Mouse (Mus musculus) CH12.LX (cell line): ENCODE data around the gene Rab3b. TPM values are rescaled to one million over a fixed set of nuclear protein-coding genes. Genes with fewer than 3 reads are reported as not detected.

Source experiments
- DNase-seq: peaks from one replicate; pipeline ENCODE4 v3.0.0-alpha.2; 2013; ENCODE audit errors: extremely low read depth
- H3K27ac ChIP-seq: 2 replicates; pipeline ENCODE4 v1.5.1; 2012; ENCODE audit warnings: low read depth, mild to moderate bottlenecking, control low read depth, moderate library complexity; ENCODE audit not compliant: insufficient read depth
- H3K27me3 ChIP-seq: replicated peaks from 2 replicates; pipeline ENCODE3; 2012; ENCODE audit warnings: inconsistent platforms
- H3K36me3 ChIP-seq, 2 experiments: replicated peaks in 1 of 2; 2 replicates each; pipeline versions ENCODE3 to v1.6.1; 2012; ENCODE audit warnings: inconsistent platforms in 1 of 2, low read length in 1 of 2, mild to moderate bottlenecking in 1 of 2, mixed read lengths in 1 of 2, moderate library complexity in 1 of 2; ENCODE audit not compliant: control insufficient read depth in 1 of 2, insufficient read depth in 1 of 2
- H3K4me1 ChIP-seq, 2 experiments: 2 replicates each; pipeline ENCODE4 v1.6.1; 2012; ENCODE audit warnings: inconsistent platforms in 1 of 2, moderate library complexity in 1 of 2; ENCODE audit not compliant: insufficient read depth in 2 of 2, control insufficient read depth in 1 of 2
- H3K4me2 ChIP-seq: 2 replicates; pipeline ENCODE4 v1.6.1; 2012; ENCODE audit warnings: low read depth, mild to moderate bottlenecking, control low read depth; ENCODE audit not compliant: poor library complexity, insufficient read depth, severe bottlenecking
- H3K4me3 ChIP-seq, 3 experiments: fragments of 150-350 bp in 1 of 3; sonication (generic) in 1 of 3; replicated peaks in 1 of 3; 2 replicates each; pipeline versions ENCODE3 to v1.5.1; 2011 to 2012; ENCODE audit warnings: low read depth in 2 of 3, low read length in 2 of 3, mild to moderate bottlenecking in 2 of 3, moderate library complexity in 2 of 3, control low read depth in 1 of 3, improper control_type of control experiment in 1 of 3, inconsistent platforms in 1 of 3, mixed read lengths in 1 of 3; ENCODE audit not compliant: poor library complexity in 1 of 3
- H3K79me2 ChIP-seq: replicated peaks from 2 replicates; pipeline ENCODE4 v1.6.1; 2012; ENCODE audit warnings: mild to moderate bottlenecking, moderate library complexity; ENCODE audit not compliant: control insufficient read depth, poor library complexity, insufficient read depth, severe bottlenecking; ENCODE audit errors: extremely low read depth
- H3K9ac ChIP-seq: 2 replicates; pipeline ENCODE4 v1.6.1; 2012; ENCODE audit warnings: low read depth, mild to moderate bottlenecking, control low read depth, moderate library complexity; ENCODE audit not compliant: insufficient read depth
- H3K9me3 ChIP-seq: replicated peaks from 2 replicates; pipeline ENCODE3; 2012; ENCODE audit warnings: low read length, inconsistent platforms, mixed read lengths
- ELF1 ChIP-seq: IDR thresholded peaks from 2 replicates; pipeline ENCODE4 v1.6.1; 2014; ENCODE audit warnings: low read depth, mild to moderate bottlenecking, inconsistent platforms, low read length, improper control_type of control experiment
- MYC ChIP-seq: IDR thresholded peaks from 2 replicates; pipeline ENCODE4 v1.6.1; 2011; ENCODE audit warnings: low read depth, mild to moderate bottlenecking, improper control_type of control experiment, low read length
- POLR2A ChIP-seq: IDR thresholded peaks from 2 replicates; pipeline ENCODE4 v1.6.1; 2011; ENCODE audit warnings: low read depth, mild to moderate bottlenecking, improper control_type of control experiment, low read length
- dilution Hi-C: fragments of 300-500 bp; cut with MboI; formaldehyde crosslinking; loops from 2 replicates; pipeline ENCODE4 v1.14.3; 2020; ENCODE audit warnings: low sequenced_read_pairs; ENCODE audit not compliant: extremely low pct_unique_long_range_greater_than_20kb, extremely low pct_ligation_motif_present
- in situ Hi-C: fragments of 300-500 bp; cut with MboI; formaldehyde crosslinking; loops from 3 replicates; pipeline ENCODE4 v1.14.3; 2019; ENCODE audit warnings: low sequenced_read_pairs, low pct_ligation_motif_present, low pct_unique_long_range_greater_than_20kb, mixed read lengths
- polyA plus RNA-seq: library from polyadenylated mRNA; unstranded; fragments of >175 nt; gene quantifications from 2 replicates; pipeline ENCODE4 v1.2.1, GENCODE M21; 2012; ENCODE audit warnings: low read depth; ENCODE audit not compliant: insufficient read length
- total RNA-seq, 2 experiments: library from RNA; depleted of rRNA; stranded (reverse); fragments of 300-350 nt in 1 of 2; fragments of >200 nt in 1 of 2; gene quantifications; 2 replicates each; pipeline ENCODE4 v1.2.3; 2012 to 2014

Rab3b gene
- total and polyA plus RNA-seq, 3 experiments: 0.56 to 0.94 (median 0.85) TPM

- Histone ChIP-seq H3K9me3 (no peaks in the 10 kb centered on the region), H3K4me3 (no peak overlapping the region), H3K27ac (no peak overlapping the region), H3K4me2 (no peak overlapping the region), H3K9ac (no peak overlapping the region), H3K79me2 (no peaks in the 10 kb centered on the region), H3K36me3 (no peaks in the 10 kb centered on the region), H3K4me1 (peaks cover 0 to 4% of the 10 kb centered on the region in 2 experiments; a peak in 1 of 4 replicates), H3K27me3 (peaks cover 1% of the 10 kb centered on the region)
- dilution Hi-C loops (no loop called here), in situ Hi-C loops (no loop called here)
- TF ChIP-seq ELF1: no peak
- no peak for TF ChIP-seq MYC
- no peak for TF ChIP-seq POLR2A
- no peak for DNase-seq
Measured at GRCm38 (mm10) chr4:108991811-108992210, 112.9 kb downstream of the Rab3b start.

Other genes starting within 250 kb of the Rab3b start
- 0.13 and 0.17 TPM in 2 replicates for gene 3110021N24Rik, start 159.4 kb upstream of the Rab3b start, total RNA-seq (2012; rRNA removed)
- gene 3110021N24Rik, start 159.4 kb upstream of the Rab3b start, total RNA-seq (2014; rRNA removed): not detected in 2 replicates
- gene 3110021N24Rik, start 159.4 kb upstream of the Rab3b start, polyA plus RNA-seq: not detected in 2 replicates
- 2.5 and 2.8 TPM in 2 replicates for gene Zfyve9, start 98.3 kb upstream of the Rab3b start, total RNA-seq (2012; rRNA removed)
- gene Zfyve9, start 98.3 kb upstream of the Rab3b start, total RNA-seq (2014; rRNA removed): 0.83 and 0.89 TPM in 2 replicates
- 1.6 and 1.7 TPM in 2 replicates for gene Zfyve9, start 98.3 kb upstream of the Rab3b start, polyA plus RNA-seq
- gene Btf3l4, start 45.4 kb upstream of the Rab3b start, total RNA-seq (2012; rRNA removed): 32.1 and 33.3 TPM in 2 replicates
- gene Btf3l4, start 45.4 kb upstream of the Rab3b start, total RNA-seq (2014; rRNA removed): 52.7 and 70.5 TPM in 2 replicates
- 67.6 and 74.5 TPM in 2 replicates for gene Btf3l4, start 45.4 kb upstream of the Rab3b start, polyA plus RNA-seq
- gene Txndc12, start 44.5 kb upstream of the Rab3b start, total RNA-seq (2012; rRNA removed): 35.9 and 45.5 TPM in 2 replicates
- 61.4 and 62.3 TPM in 2 replicates for gene Txndc12, start 44.5 kb upstream of the Rab3b start, total RNA-seq (2014; rRNA removed)
- 44.1 and 52.7 TPM in 2 replicates for gene Txndc12, start 44.5 kb upstream of the Rab3b start, polyA plus RNA-seq
- gene Kti12, start 31.3 kb upstream of the Rab3b start, total RNA-seq (2012; rRNA removed): 36.1 and 48.4 TPM in 2 replicates
- gene Kti12, start 31.3 kb upstream of the Rab3b start, total RNA-seq (2014; rRNA removed): 51.4 and 66.0 TPM in 2 replicates
- 73.8 and 81.3 TPM in 2 replicates for gene Kti12, start 31.3 kb upstream of the Rab3b start, polyA plus RNA-seq
- 7.0 and 11.2 TPM in 2 replicates for gene A730015C16Rik, start 30.4 kb upstream of the Rab3b start, total RNA-seq (2012; rRNA removed)
- not detected in 2 replicates for gene A730015C16Rik, start 30.4 kb upstream of the Rab3b start, total RNA-seq (2014; rRNA removed)
- 0.26 and 0.48 TPM in 2 replicates for gene A730015C16Rik, start 30.4 kb upstream of the Rab3b start, polyA plus RNA-seq
- 37.7 and 41.9 TPM in 2 replicates for gene Nrd1, start 121.6 kb downstream of the Rab3b start, total RNA-seq (2012; rRNA removed)
- gene Nrd1, start 121.6 kb downstream of the Rab3b start, total RNA-seq (2014; rRNA removed): 83.8 and 104 TPM in 2 replicates
- gene Nrd1, start 121.6 kb downstream of the Rab3b start, polyA plus RNA-seq: 144 and 147 TPM in 2 replicates